Mouse (Mus musculus) left cerebral cortex, adult 2 months (tissue): ENCODE measurements around the gene Rnf167. TPM values are rescaled to one million over a fixed set of nuclear protein-coding genes. Genes with fewer than 3 reads are reported as not detected.

Experiments
- DNase-seq, 2 experiments: peaks; one replicate each; pipeline ENCODE4 v3.0.0; 2021 to 2022; ENCODE audit warnings: low spot score in 2 of 2, mixed read lengths in 1 of 2; ENCODE audit errors: extremely low spot score in 1 of 2
- H3K27ac ChIP-seq: fragments of 200-600 bp; 2 replicates; pipeline ENCODE4 v1.8.1; 2022
- H3K4me3 ChIP-seq: fragments of 200-600 bp; 2 replicates; pipeline ENCODE4 v1.8.1; 2022
- CTCF ChIP-seq: fragments of 200-600 bp; IDR thresholded peaks from 2 replicates; pipeline ENCODE4 v1.8.1; 2022; ENCODE audit warnings: antibody characterized with exemption, mild to moderate bottlenecking, moderate library complexity
- intact Hi-C: fragments of 180-260 bp; cut with DNase I; formaldehyde crosslinking; loops from one replicate; pipeline ENCODE4 v1.15.1; 2025
- total RNA-seq, 2 experiments: library from RNA; stranded (reverse); gene quantifications; 2 replicates each; pipeline ENCODE4 v1.2.3; 2021

The Rnf167 gene
- total RNA-seq, 2 experiments from 2014 or later = 81.7 to 86.9 TPM

DNA sequence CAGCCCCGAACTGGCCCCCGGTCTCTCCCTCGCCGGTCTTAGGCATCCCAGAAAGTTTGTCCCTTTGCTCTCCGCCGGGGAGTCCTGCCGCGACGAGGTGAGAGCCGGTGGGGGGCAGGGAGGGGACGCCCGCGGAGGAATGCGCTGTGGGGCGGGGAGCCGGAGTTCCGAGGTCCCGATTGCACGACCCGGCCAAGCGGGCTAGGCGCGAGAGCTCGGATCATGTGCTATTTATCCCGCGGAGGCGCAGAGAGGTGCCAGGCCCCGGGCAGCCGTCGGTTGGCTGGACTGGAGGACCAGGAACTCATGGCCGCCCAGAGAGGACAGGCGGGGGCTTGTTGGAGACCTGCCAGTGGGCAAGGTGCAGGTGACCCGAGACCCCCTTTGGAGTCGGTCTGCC lies 53.6 kb downstream of the Rnf167 start:
- peak overlapping the region; percentile 99 for H3K27ac ChIP-seq
- intact Hi-C loops = loop anchor here (1.0 to 2.0 kb wide), 2 partner anchors 12 to 54 kb away; partner anchors contain the start of genes Camta2, Rnf167 and Slc25a11
- no peak for TF ChIP-seq CTCF
- peak overlapping the region; percentile 79 for H3K4me3 ChIP-seq
- DNase-seq = peak; percentile 55 to 58

Other genes starting within 250 kb of the Rnf167 start
- 10 to 100 TPM; 34.6 to 36.2 TPM for gene Pelp1, start 237.2 kb upstream of the Rnf167 start, total RNA-seq
- gene Arrb2, start 214.6 kb upstream of the Rnf167 start, total RNA-seq = 10 to 100 TPM; 74.3 to 86.0 TPM
- 10 to 100 TPM; 13.2 to 14.8 TPM for gene Med11, start 195.3 kb upstream of the Rnf167 start, total RNA-seq
- gene Zmynd15, start 187.8 kb upstream of the Rnf167 start, total RNA-seq = under 1 TPM; 0.36 to 0.44 TPM
- gene Cxcl16, start 187.3 kb upstream of the Rnf167 start, total RNA-seq = 1 to 10 TPM; 1.2 to 1.4 TPM
- 1 to 10 TPM in 1 of 2 experiments, not detected in 1; 1.1 TPM for gene Tm4sf5, start 142.0 kb upstream of the Rnf167 start, total RNA-seq
- gene Vmo1, start 132.6 kb upstream of the Rnf167 start, total RNA-seq = not detected
- gene Gltpd2, start 128.0 kb upstream of the Rnf167 start, total RNA-seq = not detected
- 100 to 1,000 TPM; 164 to 169 TPM for gene Psmb6, start 121.9 kb upstream of the Rnf167 start, total RNA-seq
- not detected for gene Gm40193, start 114.3 kb upstream of the Rnf167 start, total RNA-seq
- 10 to 100 TPM; 12.8 to 13.6 TPM for gene Pld2, start 107.2 kb upstream of the Rnf167 start, total RNA-seq
- gene Mink1, start 84.4 kb upstream of the Rnf167 start, total RNA-seq = 100 to 1,000 TPM; 411 to 445 TPM
- gene 4930544D05Rik, start 31.4 kb upstream of the Rnf167 start, total RNA-seq = under 1 TPM; 0.61 TPM
- gene Chrne, start 28.0 kb upstream of the Rnf167 start, total RNA-seq = not detected
- not detected for gene Gp1ba, start 8.1 kb upstream of the Rnf167 start, total RNA-seq
- 100 to 1,000 TPM; 107 to 117 TPM for gene Slc25a11, start 244 bp downstream of the Rnf167 start, total RNA-seq
- gene Pfn1, start 7.4 kb downstream of the Rnf167 start, total RNA-seq = 100 to 1,000 TPM; 207 to 224 TPM
- 10 to 100 TPM in 1 of 2 experiments, 1 to 10 TPM in 1; 9.8 to 10.6 TPM for gene Eno3, start 10.0 kb downstream of the Rnf167 start, total RNA-seq
- 10 to 100 TPM; 52.2 to 56.7 TPM for gene Spag7, start 22.2 kb downstream of the Rnf167 start, total RNA-seq
- 100 to 1,000 TPM; 238 to 261 TPM for gene Camta2, start 40.9 kb downstream of the Rnf167 start, total RNA-seq
- 1 to 10 TPM; 1.8 to 3.0 TPM for gene Inca1, start 52.9 kb downstream of the Rnf167 start, total RNA-seq
- 10 to 100 TPM; 58.1 to 60.7 TPM for gene Kif1c, start 53.3 kb downstream of the Rnf167 start, total RNA-seq
- 10 to 100 TPM; 18.2 to 19.5 TPM for gene Zfp3, start 117.0 kb downstream of the Rnf167 start, total RNA-seq
- gene Scimp, start 165.4 kb downstream of the Rnf167 start, total RNA-seq = not detected
- 100 to 1,000 TPM; 125 to 132 TPM for gene Rabep1, start 197.5 kb downstream of the Rnf167 start, total RNA-seq